Mouse (Mus musculus) stomach, embryonic 14.5 days (tissue): ENCODE results near the gene Pex12. TPM values are rescaled to one million over a fixed set of nuclear protein-coding genes. Genes with fewer than 3 reads are reported as not detected.

Experiments
- ATAC-seq: fragments of 200-750 bp; cut with Nextera tagmentation; 2 replicates; pipeline ENCODE4 v1.8.0; 2017; ENCODE audit warnings: low read depth, moderate TSS enrichment; ENCODE audit not compliant: insufficient number of reproducible peaks, insufficient read depth, low FRiP score
- H3K27ac ChIP-seq: fragments of 300-500 bp; sonication (generic); 2 replicates; pipeline ENCODE4 v1.5.1; 2014; ENCODE audit warnings: mild to moderate bottlenecking, low read length, moderate library complexity, mixed read lengths
- H3K27me3 ChIP-seq: fragments of 300-500 bp; sonication (generic); 2 replicates; pipeline ENCODE4 v1.6.1; 2014; ENCODE audit warnings: low read length, control low read depth, mixed read lengths; ENCODE audit not compliant: control insufficient read depth, insufficient read depth
- H3K36me3 ChIP-seq: fragments of 300-500 bp; sonication (generic); 2 replicates; pipeline ENCODE4 v1.6.1; 2014; ENCODE audit warnings: mild to moderate bottlenecking, control low read depth, low read length, moderate library complexity, mixed read lengths; ENCODE audit not compliant: control insufficient read depth, insufficient read depth
- H3K4me1 ChIP-seq: fragments of 300-500 bp; sonication (generic); 2 replicates; pipeline ENCODE4 v1.6.1; 2014; ENCODE audit warnings: low read length, control low read depth, mixed read lengths; ENCODE audit not compliant: control insufficient read depth, insufficient read depth
- H3K4me2 ChIP-seq: fragments of 300-500 bp; sonication (generic); replicated peaks from 2 replicates; pipeline ENCODE4 v1.6.1; 2014; ENCODE audit warnings: low read depth, low read length, control low read depth
- H3K4me3 ChIP-seq: fragments of 300-500 bp; sonication (generic); 2 replicates; pipeline ENCODE4 v1.5.1; 2014; ENCODE audit warnings: low read depth, low read length, control low read depth
- H3K9ac ChIP-seq: fragments of 300-500 bp; sonication (generic); replicated peaks from 2 replicates; pipeline ENCODE4 v1.6.1; 2014; ENCODE audit warnings: low read depth, mild to moderate bottlenecking, control low read depth, low read length, moderate library complexity, mixed read lengths
- H3K9me3 ChIP-seq: fragments of 300-500 bp; sonication (generic); 2 replicates; pipeline ENCODE4 v1.6.1; 2016; ENCODE audit warnings: low read depth, low read length, control low read depth; ENCODE audit not compliant: control insufficient read depth
- WGBS: fragments of 180-500 bp; shearing (Covaris S2); extraction: QIAGEN DNeasy Blood & Tissue Kit; methylation state at CpG from one replicate; pipeline ENCODE4 v1.1.7; 2014; 5-methylcytosine and 5-hydroxymethylcytosine counted together
- polyA plus RNA-seq: library from polyadenylated mRNA; unstranded; fragments of >200 nt; fragmentation: Nextera tagmentation; extraction: Ambion mirVana; gene quantifications from 2 replicates; pipeline ENCODE4 v1.2.1, GENCODE M21; 2014

Pex12 gene
- polyA plus RNA-seq, 1 experiment from 2014 or later, result 15.9 TPM

DNA sequence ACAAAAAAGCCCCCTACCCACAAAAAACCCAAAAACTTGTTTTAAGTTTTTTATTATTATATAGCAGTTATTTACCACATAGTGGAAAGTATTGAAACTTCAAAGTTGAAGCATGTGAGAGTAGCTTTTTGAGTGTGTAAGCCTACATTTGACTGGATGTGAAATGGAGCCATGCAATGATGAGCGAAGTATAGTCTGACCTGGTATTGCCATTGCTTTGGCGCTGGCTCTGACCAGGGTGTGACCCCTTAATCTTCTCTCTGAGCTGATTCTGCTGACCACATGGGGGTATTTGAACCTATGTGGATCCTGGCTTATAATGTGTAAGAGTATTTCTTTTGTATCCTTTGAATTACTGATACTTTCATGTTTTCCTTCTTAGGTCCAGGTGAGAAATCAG is 8.3 kb downstream of the Pex12 start:
- Histone ChIP-seq H3K9me3 (no peaks in the 10 kb centered on the region), H3K4me2 (no peak overlapping the region), H3K4me3 (no peak overlapping the region), H3K27me3 (no peaks in the 10 kb centered on the region), H3K27ac (no peak overlapping the region), H3K9ac (no peak overlapping the region), H3K4me1 (peaks cover 20% of the 10 kb centered on the region; the same call in 1 of the 2 replicates), H3K36me3 (peaks cover 11% of the 10 kb centered on the region)
- ATAC-seq, result no peak
- 89% methylated on average over 2 of the region's 2 CpGs for WGBS

DNA sequence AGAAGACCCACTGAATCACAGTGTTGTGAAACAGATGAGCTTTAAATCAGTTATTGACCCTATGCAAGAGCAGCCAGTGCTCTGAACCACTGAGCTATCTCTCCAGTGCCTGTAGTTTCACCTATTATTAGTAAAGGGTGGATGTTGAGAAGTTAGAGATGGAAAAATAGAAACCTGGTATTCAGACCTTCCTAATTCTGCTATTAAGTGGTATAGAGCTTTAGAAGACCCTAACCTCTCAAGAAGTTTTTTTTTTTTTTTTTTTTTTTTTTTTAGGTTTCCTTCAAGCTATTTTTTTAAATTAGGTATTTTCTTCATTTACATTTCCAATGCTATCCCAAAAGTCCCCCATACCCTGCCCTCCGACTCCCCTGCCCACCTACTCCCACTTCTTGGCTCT is 9.2 kb downstream of the Pex12 start:
- H3K9me3 ChIP-seq, result no peaks in the 10 kb centered on the region
- H3K9ac ChIP-seq, result 0 out of 2 replicates have a peak overlapping the region, but pooled peaks have one; percentile 60
- H3K27ac ChIP-seq, result no peak overlapping the region
- 93% methylated on average over 1 of the region's 1 CpGs for WGBS
- no peak for ATAC-seq
- peak overlapping the region; percentile 43 for H3K4me3 ChIP-seq
- peak overlapping the region; percentile 54 for H3K4me2 ChIP-seq
- H3K4me1 ChIP-seq, result peaks cover 18% of the 10 kb centered on the region; the same call in 1 of the 2 replicates
- H3K36me3 ChIP-seq, result peaks cover 11% of the 10 kb centered on the region
- H3K27me3 ChIP-seq, result no peaks in the 10 kb centered on the region

DNA sequence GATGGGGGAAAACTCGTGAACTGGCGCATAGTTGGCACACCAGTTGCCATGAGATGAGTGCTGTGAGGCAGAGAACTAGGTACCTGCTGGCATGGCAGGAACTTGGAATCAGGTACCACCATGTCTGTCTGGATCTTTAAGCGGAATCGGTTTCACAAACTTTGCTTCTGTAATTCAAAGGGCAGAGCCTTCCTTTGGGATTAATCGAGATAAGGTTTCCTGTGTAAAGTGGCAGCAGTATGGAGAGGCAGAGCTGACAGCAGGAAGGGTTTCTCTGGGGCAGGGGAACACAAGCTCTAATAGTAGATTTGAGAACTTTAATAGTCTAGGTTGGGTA is 10.2 kb downstream of the Pex12 start:
- H3K4me1 ChIP-seq, result peaks cover 12% of the 10 kb centered on the region; the same call in 1 of the 2 replicates
- peak overlapping the region; percentile 43 for H3K4me3 ChIP-seq
- peaks cover 11% of the 10 kb centered on the region for H3K36me3 ChIP-seq
- peak overlapping the region; percentile 54 for H3K4me2 ChIP-seq
- H3K9ac ChIP-seq, result peak overlapping the region; percentile 60
- 0% methylated on average over 5 of the region's 5 CpGs for WGBS
- ATAC-seq, result no peak
- H3K9me3 ChIP-seq, result no peaks in the 10 kb centered on the region
- H3K27me3 ChIP-seq, result no peaks in the 10 kb centered on the region
- no peak overlapping the region for H3K27ac ChIP-seq

DNA sequence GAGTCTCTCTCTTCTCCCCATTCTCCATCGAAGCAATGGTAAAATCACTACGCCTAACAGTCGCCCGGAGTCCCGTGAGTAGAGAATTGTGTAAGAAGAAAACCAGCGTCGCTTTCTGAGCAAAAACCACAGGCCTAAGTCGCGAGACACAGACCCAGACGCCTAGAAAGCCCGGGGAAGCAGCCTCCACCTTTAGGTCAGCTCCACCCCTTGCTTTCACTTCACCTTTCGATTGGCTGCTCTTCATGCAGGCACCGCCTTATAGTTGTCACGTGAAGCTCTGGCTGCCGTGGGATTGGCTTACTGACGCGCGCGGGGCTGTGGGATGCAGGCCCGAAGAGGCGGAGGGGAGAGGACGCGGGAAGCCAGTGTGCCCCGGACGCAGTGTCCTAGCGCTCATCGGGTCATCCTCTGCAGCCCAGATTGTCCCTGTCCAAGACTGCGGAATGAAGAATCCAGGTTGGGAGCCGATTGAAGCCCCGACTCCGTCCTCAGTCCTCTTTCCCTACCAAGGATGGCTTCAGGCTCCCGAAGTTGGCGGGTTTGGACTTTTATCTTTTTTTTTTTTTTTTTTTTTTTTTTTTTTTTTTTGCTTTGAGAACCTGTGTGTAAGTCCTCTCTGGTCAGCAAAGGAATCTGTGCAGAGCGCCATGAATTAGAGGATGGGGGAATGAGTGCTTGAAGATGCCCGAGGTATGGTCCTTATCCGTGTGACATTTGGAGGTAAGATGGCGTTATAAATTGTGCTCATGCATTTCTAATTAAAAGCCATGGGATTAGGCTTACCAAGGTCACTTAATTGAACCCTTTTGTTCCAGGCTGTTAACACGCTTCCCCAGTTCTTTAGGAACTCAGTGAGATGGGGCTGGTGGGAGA is 10.8 kb downstream of the Pex12 start:
- Histone ChIP-seq H3K4me2 (peak overlapping the region; percentile 54), H3K27me3 (no peaks in the 10 kb centered on the region), H3K4me3 (peak overlapping the region; percentile 43), H3K9me3 (no peaks in the 10 kb centered on the region), H3K27ac (peak overlapping the region; percentile 68), H3K36me3 (peaks cover 11% of the 10 kb centered on the region), H3K9ac (peak overlapping the region; percentile 60), H3K4me1 (peaks cover 12% of the 10 kb centered on the region; the same call in 1 of the 2 replicates)
- WGBS, result under 1% methylated on average over 38 of the region's 38 CpGs
- peak; percentile 100 for ATAC-seq

- Histone ChIP-seq H3K27me3 (no peaks in the 10 kb centered on the region), H3K36me3 (no peaks in the 10 kb centered on the region), H3K4me3 (no peak overlapping the region), H3K9ac (no peak overlapping the region), H3K27ac (no peak overlapping the region), H3K9me3 (no peaks in the 10 kb centered on the region), H3K4me1 (peaks cover 12% of the 10 kb centered on the region; the same call in 1 of the 2 replicates), H3K4me2 (no peak overlapping the region)
- ATAC-seq, result no peak
- 79% methylated on average over 2 of the region's 2 CpGs for WGBS
Observed at GRCm38 (mm10) chr11:83289633-83290032, 12.8 kb downstream of the Pex12 start.

DNA sequence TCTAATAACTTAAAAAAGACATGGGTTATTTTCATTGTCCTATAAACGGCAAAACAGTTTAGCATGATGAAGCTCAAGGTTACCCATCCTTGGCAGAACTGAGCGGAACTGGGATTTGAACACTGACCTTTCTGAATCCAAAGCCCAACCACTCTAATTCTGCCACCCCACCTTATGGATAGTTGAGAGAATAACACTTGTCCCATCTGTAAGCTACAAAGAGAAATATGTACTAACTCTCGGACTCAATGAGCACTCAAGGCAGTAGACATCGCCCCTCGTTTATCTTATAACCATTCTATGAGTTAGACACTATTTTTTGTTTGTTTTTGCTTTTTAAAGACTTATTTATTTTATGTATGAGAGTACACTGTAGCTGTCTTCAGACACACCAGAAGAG is 13.3 kb downstream of the Pex12 start:
- Histone ChIP-seq H3K4me1 (peaks cover 12% of the 10 kb centered on the region; the same call in 1 of the 2 replicates), H3K9ac (no peak overlapping the region), H3K27ac (no peak overlapping the region), H3K4me2 (no peak overlapping the region), H3K27me3 (no peaks in the 10 kb centered on the region), H3K4me3 (no peak overlapping the region), H3K36me3 (no peaks in the 10 kb centered on the region), H3K9me3 (no peaks in the 10 kb centered on the region)
- no peak for ATAC-seq
- 88% methylated on average over 5 of the region's 5 CpGs for WGBS

- no peaks in the 10 kb centered on the region for H3K27me3 ChIP-seq
- no peaks in the 10 kb centered on the region for H3K4me1 ChIP-seq
- 74% methylated on average over 1 of the region's 1 CpGs for whole genome bisulfite sequencing
- no peak within 1 kb of the TSS for H3K9ac ChIP-seq
- H3K27ac ChIP-seq, result no peak within 1 kb of the TSS
- H3K9me3 ChIP-seq, result no peaks in the 10 kb centered on the region
- H3K36me3 ChIP-seq, result no peaks in the 10 kb centered on the region
- H3K4me2 ChIP-seq, result no peak within 1 kb of the TSS
- H3K4me3 ChIP-seq, result no peak within 1 kb of the TSS
- ATAC-seq, result no peak
Observed at GRCm38 (mm10) chr11:83286566-83286965, 15.8 kb downstream of the Pex12 start, which contains the start of gene Slfn14. Gene Slfn14 (minus strand): TSS chr11:83286726.

- no peak overlapping the region for H3K9ac ChIP-seq
- 90% methylated on average over 4 of the region's 4 CpGs for WGBS
Observed at GRCm38 (mm10) chr11:83285627-83286026, 16.8 kb downstream of the Pex12 start.

More at GRCm38 (mm10) chr11:83285627-83286026, 16.8 kb downstream of the Pex12 start:
- H3K36me3 ChIP-seq, result no peaks in the 10 kb centered on the region
- no peak for ATAC-seq
- H3K4me1 ChIP-seq, result no peaks in the 10 kb centered on the region
- H3K27me3 ChIP-seq, result no peaks in the 10 kb centered on the region
- H3K9me3 ChIP-seq, result no peaks in the 10 kb centered on the region
- H3K4me3 ChIP-seq, result no peak overlapping the region
- H3K27ac ChIP-seq, result no peak overlapping the region
- no peak overlapping the region for H3K4me2 ChIP-seq
